Mouse (Mus musculus): ENCODE results near the gene Trappc1.

GRCm38 (mm10) chr11:69322693-69323471 is 898 bp upstream of the Trappc1 start:
- TF ChIP-seq CTCF (conservative IDR thresholded peaks at IDR 0.05; ENCODE audit: low read length) (no peak), NANOG (IDR thresholded peaks at IDR 0.05; ENCODE audit: borderline replicate concordance, low read length) (no peak), POU5F1 (IDR thresholded peaks at IDR 0.05; ENCODE audit: borderline replicate concordance, low read length) (no peak)
